Mouse (Mus musculus): Measurements from ENCODE around the gene Orc1.

DNA sequence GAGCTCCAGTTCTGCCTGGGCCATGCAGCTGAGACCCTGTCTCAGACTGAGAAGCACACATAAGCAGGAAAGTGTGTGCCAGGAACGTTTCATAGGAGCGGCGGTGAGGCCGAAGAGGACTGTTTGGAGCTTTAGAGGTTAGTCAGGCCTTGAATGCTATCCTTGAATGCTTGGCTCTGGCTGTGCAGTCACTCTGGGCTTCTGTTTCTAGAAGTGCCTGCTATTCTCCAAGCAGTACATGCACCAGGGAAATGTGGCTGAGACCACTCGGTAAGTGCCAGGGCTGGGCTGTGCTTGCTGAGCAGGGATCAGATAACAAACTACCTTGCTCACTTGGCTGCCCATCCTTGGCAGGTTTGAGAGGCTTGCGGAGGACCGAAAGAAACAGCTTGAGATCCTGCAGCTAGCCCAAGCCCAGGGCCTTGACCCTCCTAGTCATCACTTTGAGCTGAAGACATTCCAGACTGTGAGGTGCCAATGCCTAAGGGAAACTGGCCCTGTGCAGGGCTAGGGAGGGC is 50.2 kb downstream of the Orc1 start:
- TF ChIP-seq MAFK (IDR thresholded peaks at IDR 0.05; ENCODE audit: insufficient read depth, low read depth, low read length) (no peak), ZC3H11A (IDR thresholded peaks at IDR 0.05; ENCODE audit: borderline replicate concordance, low read depth, low read length) (no peak), ZNF384 (IDR thresholded peaks at IDR 0.05; ENCODE audit: low read depth, low read length) (no peak)

Measured in ES-E14 (cell line).